Mouse (Mus musculus): ENCODE data around the gene Icam2. TPM values are rescaled to one million over a fixed set of nuclear protein-coding genes. Genes with fewer than 3 reads are reported as not detected.
A peak's percentile ranks its signal among the peaks of the same experiment; 100 is the strongest.

Gene Icam2
- total RNA-seq, 2 experiments from 2014 or later, result 4.4 to 5.4 TPM

GRCm38 (mm10) chr11:106392597-106393330, 4.9 kb upstream of the Icam2 start:
- no peak for DNase-seq
- intact Hi-C loops (cut with DNase I), result loop anchor here (2.0 kb wide), 1 partner anchor 90 kb away; no protein-coding TSS in a partner anchor

DNA sequence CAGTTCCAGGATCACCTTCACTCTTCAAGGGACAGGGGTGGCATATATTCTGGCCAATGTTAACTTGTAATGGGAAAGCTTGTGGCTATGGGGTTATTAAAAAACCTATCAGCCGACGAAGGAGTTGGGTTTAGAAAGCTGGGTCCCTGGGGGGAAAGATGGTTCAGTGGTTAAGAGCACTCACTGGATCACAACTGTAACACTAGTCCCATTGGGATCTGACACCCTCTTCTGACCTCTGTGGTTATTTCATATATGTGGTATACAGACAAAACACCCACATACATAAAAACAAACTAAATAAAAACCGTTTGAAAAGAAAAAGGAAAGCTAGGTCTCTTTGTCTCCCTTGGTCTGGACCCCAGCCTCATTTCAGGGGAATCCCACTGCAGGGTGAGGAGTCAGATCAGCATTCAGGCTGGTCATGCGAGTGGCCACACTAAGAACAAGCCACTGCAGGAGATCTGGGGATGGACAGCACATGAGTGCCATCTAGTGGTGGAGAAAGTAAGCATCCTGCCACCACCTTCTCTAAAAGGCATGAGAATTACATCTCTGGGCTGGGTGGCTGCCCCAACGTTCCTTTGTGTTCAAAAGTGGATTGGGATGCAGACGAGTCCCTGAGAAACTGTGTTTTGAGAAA, 3.8 kb upstream of the Icam2 start:
- intact Hi-C loops (cut with DNase I), result loop anchor here (2.0 kb wide), 1 partner anchor 89 kb away; no protein-coding TSS in a partner anchor
- DNase-seq, result peak; percentile 44 to 49

DNA sequence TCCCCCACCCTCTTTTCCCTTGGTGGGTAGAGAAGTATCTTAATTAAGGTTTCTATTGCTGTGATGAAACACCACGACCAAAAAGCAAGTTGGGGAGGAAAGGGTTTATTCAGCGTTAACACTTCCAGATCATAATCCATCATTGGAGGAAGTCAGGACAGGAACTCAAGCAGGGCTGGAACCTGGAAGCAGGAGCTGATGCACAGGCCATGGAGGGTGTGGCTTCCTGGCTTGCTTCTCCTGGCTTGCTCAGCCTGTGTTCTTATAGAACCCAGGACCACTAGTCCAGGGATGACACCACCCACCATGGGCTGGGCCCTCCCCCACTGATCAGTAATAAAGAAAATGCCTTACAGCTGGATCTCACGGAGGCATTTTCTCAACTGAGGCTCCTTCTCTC, 2.9 kb upstream of the Icam2 start:
- intact Hi-C loops (cut with DNase I), result no loop called here
- DNase-seq, result no peak

GRCm38 (mm10) chr11:106389611-106390010, 1.7 kb upstream of the Icam2 start:
- DNase-seq, result no peak
- intact Hi-C loops (cut with DNase I), result no loop called here

- intact Hi-C loops (cut with DNase I), result no loop called here
- DNase-seq, result no peak
These were observed 855 bp downstream of the Icam2 start for GRCm38 (mm10) chr11:106387020-106387419.

GRCm38 (mm10) chr11:106386409-106386808, 1.5 kb downstream of the Icam2 start:
- no peak for DNase-seq
- intact Hi-C loops (cut with DNase I), result no loop called here

DNA sequence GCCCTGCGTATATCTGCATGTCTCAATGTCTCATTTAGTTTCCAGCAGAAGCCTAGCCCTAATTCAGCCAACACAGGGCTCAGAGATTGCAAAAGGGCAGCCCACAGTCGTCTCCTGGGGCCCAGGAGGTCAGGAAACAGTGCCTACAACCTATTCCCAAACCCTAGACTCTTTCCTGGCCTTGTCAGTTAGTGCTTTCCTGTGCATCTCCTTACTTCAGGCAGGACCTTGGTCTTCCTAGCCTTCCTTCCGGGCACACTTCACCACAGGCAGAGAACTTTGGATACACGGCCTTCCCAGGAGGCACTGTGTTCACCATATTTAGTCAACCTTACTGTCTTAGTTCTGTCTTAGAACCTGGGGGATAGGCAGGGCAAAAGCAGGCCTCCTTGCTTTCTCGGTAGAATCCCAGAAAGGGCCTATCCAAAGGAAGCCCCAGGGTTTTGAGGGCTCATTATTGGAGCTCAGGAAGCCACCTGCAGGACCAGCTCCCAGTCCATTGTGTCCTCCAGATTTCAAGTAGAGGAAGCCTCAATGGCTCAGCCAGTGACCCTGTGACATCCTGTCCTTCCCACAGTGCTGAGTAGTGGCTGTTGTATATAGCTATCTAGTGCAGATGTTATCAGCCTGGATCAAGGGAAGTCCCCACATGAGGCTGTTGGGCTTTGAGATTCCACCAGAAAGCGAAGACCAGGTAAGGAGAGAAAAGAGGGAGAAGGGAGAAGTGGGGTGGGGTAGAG, 4.7 kb downstream of the Icam2 start:
- intact Hi-C loops (cut with DNase I), result no loop called here
- no peak for DNase-seq

DNA sequence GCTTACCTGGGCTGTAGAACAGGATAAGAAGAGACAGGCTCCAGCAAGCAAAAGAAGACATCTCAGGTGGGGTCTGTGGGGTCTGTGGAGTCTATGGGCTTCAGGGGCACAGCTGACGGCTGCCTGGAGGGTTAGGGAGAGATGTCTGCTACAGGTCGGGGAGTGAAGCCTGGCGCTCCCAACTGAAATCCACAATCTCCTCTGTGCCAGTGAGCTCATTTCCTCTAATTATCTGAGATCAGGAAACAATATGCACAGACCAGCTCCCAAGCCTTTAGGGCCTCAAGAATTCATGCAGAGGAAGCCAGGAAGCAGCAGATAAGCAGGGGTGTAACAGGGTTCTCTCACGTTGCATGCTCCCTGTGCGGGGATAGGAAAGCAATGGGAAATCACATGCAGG, 5.5 kb downstream of the Icam2 start:
- intact Hi-C loops (cut with DNase I), result no loop called here
- DNase-seq, result no peak

DNA sequence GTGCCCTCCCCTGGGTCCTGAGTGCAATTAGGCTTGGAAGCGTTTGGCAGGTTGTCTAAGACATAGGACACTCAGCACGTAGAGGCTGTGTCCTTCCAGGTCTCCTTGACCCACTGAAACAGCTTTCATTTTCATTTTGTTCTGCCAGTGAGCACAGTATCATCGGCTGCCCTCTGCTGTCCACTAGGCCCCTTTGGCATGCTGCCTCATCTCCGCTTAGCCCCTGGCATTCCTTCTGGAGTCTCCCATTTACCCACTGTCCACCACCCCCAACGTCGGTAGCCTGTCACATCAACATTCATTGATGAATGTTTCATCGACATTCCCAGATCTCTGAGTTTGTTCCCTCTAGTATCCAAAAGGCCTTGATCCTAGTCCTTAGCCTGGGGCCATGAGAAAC, 6.0 kb downstream of the Icam2 start:
- DNase-seq, result no peak
- intact Hi-C loops (cut with DNase I), result no loop called here

- intact Hi-C loops (cut with DNase I), result no loop called here
- no peak for DNase-seq
These were observed 6.9 kb downstream of the Icam2 start for GRCm38 (mm10) chr11:106381011-106381410.

DNA sequence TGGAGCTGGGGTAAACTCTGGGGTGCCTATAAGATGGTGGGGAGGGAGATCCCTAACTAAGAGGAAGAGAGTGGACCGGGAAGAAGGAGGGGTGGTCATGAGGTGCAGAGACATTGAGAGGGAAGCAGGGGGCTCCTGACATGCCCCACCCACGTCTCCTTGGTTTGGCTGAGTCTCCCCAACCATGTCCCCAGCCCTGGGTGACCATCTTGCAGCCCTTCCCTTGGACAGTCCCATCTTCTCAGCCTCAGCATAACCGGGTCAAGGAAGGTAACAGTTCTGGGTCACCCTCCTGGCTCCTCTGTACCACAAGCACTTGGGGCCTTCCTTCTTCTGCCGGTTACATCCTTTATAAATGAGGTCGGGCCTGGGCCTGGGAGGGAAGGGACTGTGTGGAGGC, 12.9 kb downstream of the Icam2 start:
- intact Hi-C loops (cut with DNase I), result no loop called here
- no peak for DNase-seq

GRCm38 (mm10) chr11:106374559-106374958, 13.3 kb downstream of the Icam2 start:
- intact Hi-C loops (cut with DNase I), result no loop called here

DNA sequence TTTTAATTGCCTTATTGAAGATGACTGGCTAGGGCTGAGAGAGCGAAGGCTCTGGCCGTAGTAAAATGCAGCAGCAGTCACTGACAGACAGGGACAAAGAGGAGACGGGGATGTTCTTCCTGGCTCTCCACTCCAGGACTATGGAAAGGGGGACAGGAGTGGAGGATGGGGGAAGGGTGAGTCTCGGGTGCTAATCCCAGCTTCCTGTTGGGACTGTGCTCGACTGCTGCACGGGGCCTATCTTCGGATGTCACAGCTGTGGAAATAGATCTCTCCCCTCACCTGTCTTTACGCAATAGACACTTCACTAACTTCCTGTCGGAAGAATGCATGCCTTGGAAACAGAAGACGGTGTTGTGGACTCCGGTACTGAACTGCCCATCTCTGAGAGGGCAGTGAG, 13.9 kb downstream of the Icam2 start:
- intact Hi-C loops (cut with DNase I), result no loop called here
- peak in 1 of 2 experiments; percentile 2 for DNase-seq

More at GRCm38 (mm10) chr11:106374559-106374958, 13.3 kb downstream of the Icam2 start:
- DNase-seq, result no peak

DNA sequence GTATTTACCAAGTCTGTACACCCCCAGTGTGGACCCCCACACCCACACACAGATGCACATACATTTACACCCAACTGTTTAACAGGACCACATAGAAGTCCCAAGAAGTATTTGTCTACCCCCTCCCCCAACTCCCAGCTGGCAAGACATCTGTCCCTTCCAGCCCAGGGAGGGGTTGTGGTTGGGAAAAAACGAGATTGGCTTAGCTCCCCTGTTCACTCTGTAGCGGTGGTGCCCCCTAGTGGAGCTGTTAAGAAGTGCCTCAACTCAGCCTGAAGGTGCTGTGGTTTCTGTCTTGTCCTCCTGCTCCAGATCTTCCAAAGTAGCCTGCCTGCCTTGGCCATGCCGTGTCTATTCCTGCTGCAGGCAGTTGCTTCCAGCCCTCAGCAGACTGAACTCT, 21.6 kb downstream of the Icam2 start:
- intact Hi-C loops (cut with DNase I), result loop anchor here (1.0 to 2.0 kb wide), 2 partner anchors 38 to 64 kb away; no protein-coding TSS in a partner anchor
- DNase-seq, result peak; percentile 80

DNA sequence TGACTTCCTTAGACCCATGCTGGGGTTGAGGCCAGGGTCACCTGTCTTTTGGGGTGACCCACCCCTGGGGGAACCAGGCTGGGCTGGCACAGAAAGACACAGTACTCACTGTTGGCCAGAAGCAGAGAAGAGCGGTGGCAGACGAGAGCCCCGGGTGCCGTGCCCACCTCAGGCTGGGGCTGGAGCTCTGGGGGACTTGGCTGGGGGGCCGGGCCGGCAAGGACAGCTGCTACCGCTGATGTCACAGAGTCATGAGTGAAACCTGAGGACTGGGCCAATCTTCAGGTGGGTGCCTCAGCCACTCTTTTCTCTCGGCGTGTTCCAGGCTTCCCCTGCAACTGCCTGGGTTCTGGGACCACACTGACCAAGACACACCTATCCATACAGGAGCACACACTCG, 22.5 kb downstream of the Icam2 start, which contains the start of gene Prr29:
Gene Prr29, plus strand, starts transcription at position 107 of the 400 bp plus-strand sequence.
- intact Hi-C loops (cut with DNase I), result loop anchor here (1.0 kb wide), 1 partner anchor 33 kb away; no protein-coding TSS in a partner anchor
- DNase-seq, result peak; percentile 53 to 56

GRCm38 (mm10) chr11:106364712-106365111, 23.2 kb downstream of the Icam2 start:
- intact Hi-C loops (cut with DNase I), result loop anchor here (1.0 kb wide), 1 partner anchor 32 kb away; no protein-coding TSS in a partner anchor
- DNase-seq, result peak; percentile 50

- intact Hi-C loops (cut with DNase I), result no loop called here
These were observed 28.5 kb downstream of the Icam2 start for GRCm38 (mm10) chr11:106359350-106359749.

GRCm38 (mm10) chr11:106355382-106356128, 32.3 kb downstream of the Icam2 start:
- DNase-seq, result no peak
- intact Hi-C loops (cut with DNase I), result no loop called here

More at GRCm38 (mm10) chr11:106359350-106359749, 28.5 kb downstream of the Icam2 start:
- DNase-seq, result no peak

- DNase-seq, result no peak
- intact Hi-C loops (cut with DNase I), result no loop called here
These were observed 33.7 kb downstream of the Icam2 start for GRCm38 (mm10) chr11:106354181-106354580.

DNA sequence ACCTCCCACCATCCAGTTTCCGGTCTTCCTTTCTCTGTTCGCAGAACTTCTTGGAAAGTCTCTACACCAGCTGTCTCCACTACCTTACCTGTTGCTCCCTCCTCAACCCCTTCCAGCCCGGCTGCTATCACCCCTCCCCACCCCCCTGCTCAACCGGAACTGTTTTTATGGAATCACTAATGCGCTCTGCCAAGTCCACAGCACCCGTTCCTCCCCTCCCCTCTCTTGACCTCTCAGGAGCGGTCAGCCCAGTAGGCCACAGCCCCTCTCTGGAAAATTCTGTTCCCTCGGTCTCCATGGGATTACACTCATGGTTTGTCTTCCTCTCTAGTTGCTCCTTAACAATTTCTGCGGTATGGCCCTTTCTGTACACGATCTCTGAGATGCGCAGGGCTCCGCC, 34.7 kb downstream of the Icam2 start, which contains the start of gene Scn4a:
Gene Scn4a, minus strand, starts transcription at position 101 of the 400 bp plus-strand sequence.
- no peak for DNase-seq
- intact Hi-C loops (cut with DNase I), result no loop called here

Measured in gastrocnemius, postnatal 36 days (tissue).